Mouse (Mus musculus) limb, embryonic 14.5 days (tissue): ENCODE measurements around the gene Eps15l1. TPM values are rescaled to one million over a fixed set of nuclear protein-coding genes. Genes with fewer than 3 reads are reported as not detected.

Source experiments
- ATAC-seq: fragments of 200-750 bp; cut with Nextera tagmentation; 2 replicates; pipeline ENCODE4 v1.8.0; 2017; ENCODE audit warnings: low read depth, moderate number of reproducible peaks, moderate TSS enrichment; ENCODE audit not compliant: low FRiP score
- DNase-seq: peaks from one replicate; pipeline ENCODE4 v3.0.0-alpha.2; 2015; ENCODE audit warnings: low spot score
- H3K27ac ChIP-seq: fragments of 300-500 bp; sonication (generic); replicated peaks from 2 replicates; pipeline ENCODE4 v1.5.1; 2014; ENCODE audit warnings: low read depth, mild to moderate bottlenecking, low read length, moderate library complexity, mixed read lengths
- H3K27me3 ChIP-seq: fragments of 300-500 bp; sonication (generic); 2 replicates; pipeline ENCODE4 v1.6.1; 2014; ENCODE audit warnings: low read length, mixed read lengths; ENCODE audit not compliant: control insufficient read depth, insufficient read depth
- H3K36me3 ChIP-seq: fragments of 300-500 bp; sonication (generic); 2 replicates; pipeline ENCODE4 v1.6.1; 2014; ENCODE audit warnings: mild to moderate bottlenecking, low read length, moderate library complexity, mixed read lengths; ENCODE audit not compliant: control insufficient read depth, insufficient read depth
- H3K4me1 ChIP-seq: fragments of 300-500 bp; sonication (generic); 2 replicates; pipeline ENCODE4 v1.6.1; 2014; ENCODE audit warnings: antibody characterized with exemption, low read length, mixed read lengths; ENCODE audit not compliant: control insufficient read depth, insufficient read depth
- H3K4me2 ChIP-seq: fragments of 300-500 bp; sonication (generic); replicated peaks from 2 replicates; pipeline ENCODE4 v1.6.1; 2014; ENCODE audit warnings: low read depth, mild to moderate bottlenecking, low read length, moderate library complexity; ENCODE audit not compliant: severe bottlenecking
- H3K4me3 ChIP-seq: fragments of 300-500 bp; sonication (generic); replicated peaks from 2 replicates; pipeline ENCODE4 v1.5.1; 2014; ENCODE audit warnings: low read length
- H3K9ac ChIP-seq: fragments of 300-500 bp; sonication (generic); 2 replicates; pipeline ENCODE4 v1.6.1; 2014; ENCODE audit warnings: mild to moderate bottlenecking, low read depth, low read length, moderate library complexity; ENCODE audit not compliant: severe bottlenecking
- H3K9me3 ChIP-seq: fragments of 300-500 bp; sonication (generic); 2 replicates; pipeline ENCODE4 v1.6.1; 2016; ENCODE audit warnings: low read length; ENCODE audit not compliant: control insufficient read depth
- POLR2A ChIP-seq: fragments of 200-500 bp; IDR thresholded peaks from 2 replicates; pipeline ENCODE4 v1.8.0; 2012; ENCODE audit warnings: inconsistent platforms, mild to moderate bottlenecking, moderate library complexity, borderline replicate concordance; ENCODE audit not compliant: insufficient read depth, insufficient read length; ENCODE audit errors: extremely low read depth
- WGBS: fragments of 180-500 bp; shearing (Covaris S2); extraction: QIAGEN DNeasy Blood & Tissue Kit; methylation state at CpG from one replicate; pipeline ENCODE4 v1.1.7; 2014; 5-methylcytosine and 5-hydroxymethylcytosine counted together
- microRNA-seq: library from miRNA; unstranded; fragments of <30 nt; microRNA quantifications from one replicate; pipeline ENCODE4, GENCODE M21; 2016
- polyA plus RNA-seq, 2 experiments: library from polyadenylated mRNA; depleted of rRNA in 1 of 2; stranded (reverse) in 1 of 2; unstranded in 1 of 2; fragments of >200 nt; fragmentation: Nextera tagmentation in 1 of 2; extraction: Ambion mirVana in 1 of 2; gene quantifications; 2 replicates each; pipeline versions ENCODE4 v1.2.1 to v1.2.3; 2012 to 2014

Gene Eps15l1
- polyA plus RNA-seq, 2 experiments, result 56.5 to 114 TPM

DNA sequence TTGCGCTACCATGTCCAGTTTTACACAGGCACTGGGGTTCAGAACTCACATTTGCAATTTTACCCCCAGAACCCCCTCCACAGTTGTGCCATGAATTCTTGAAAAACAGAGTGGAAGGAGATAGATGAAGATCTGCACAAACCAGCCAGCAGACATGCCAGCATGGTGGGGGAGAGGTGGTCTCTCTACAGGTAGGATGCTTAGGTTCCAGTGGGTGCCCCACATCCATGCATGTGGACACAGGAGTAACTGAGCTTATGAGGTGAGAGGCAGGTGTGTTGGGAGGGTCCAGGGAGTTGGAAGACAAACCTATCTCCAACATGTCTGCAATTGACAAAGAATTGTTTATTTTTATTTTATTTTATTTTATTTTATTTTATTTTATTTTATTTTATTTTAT is 122.3 kb downstream of the Eps15l1 start:
- WGBS, result 88% methylated on average over 1 of the region's 1 CpGs
- Histone ChIP-seq H3K27ac (no peak overlapping the region), H3K9ac (no peak overlapping the region), H3K9me3 (no peaks in the 10 kb centered on the region), H3K36me3 (no peaks in the 10 kb centered on the region), H3K4me3 (no peak overlapping the region), H3K4me1 (peaks cover 22% of the 10 kb centered on the region), H3K27me3 (no peaks in the 10 kb centered on the region), H3K4me2 (no peak overlapping the region)
- DNase-seq, result no peak
- no peak for TF ChIP-seq POLR2A
- ATAC-seq, result no peak

DNA sequence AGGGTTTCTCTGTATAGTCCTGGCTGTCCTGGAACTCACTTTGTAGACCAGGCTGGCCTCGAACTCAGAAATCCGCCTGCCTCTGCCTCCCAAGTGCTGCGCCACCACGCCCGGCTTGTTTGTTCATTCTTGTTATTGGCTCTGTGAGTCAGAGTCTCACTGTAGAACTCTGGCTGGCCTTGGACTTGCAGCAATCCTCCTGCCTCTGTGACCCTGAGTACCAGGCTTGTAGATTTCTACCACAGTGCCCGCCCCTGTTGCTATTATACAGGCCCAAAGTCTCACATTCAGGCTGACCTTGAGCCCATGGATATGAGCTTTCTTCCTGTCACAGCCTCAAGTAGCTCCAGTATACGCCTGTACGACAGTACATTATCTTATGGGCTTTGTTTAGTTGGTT is 124.7 kb downstream of the Eps15l1 start:
- ATAC-seq (no peak), DNase-seq (no peak)
- Histone ChIP-seq H3K4me2 (no peak overlapping the region), H3K36me3 (no peaks in the 10 kb centered on the region), H3K4me1 (peaks cover 13% of the 10 kb centered on the region), H3K4me3 (no peak overlapping the region), H3K9me3 (no peaks in the 10 kb centered on the region), H3K27ac (no peak overlapping the region), H3K27me3 (no peaks in the 10 kb centered on the region), H3K9ac (no peak overlapping the region)
- WGBS, result 92% methylated on average over 8 of the region's 8 CpGs
- TF ChIP-seq POLR2A, result no peak

DNA sequence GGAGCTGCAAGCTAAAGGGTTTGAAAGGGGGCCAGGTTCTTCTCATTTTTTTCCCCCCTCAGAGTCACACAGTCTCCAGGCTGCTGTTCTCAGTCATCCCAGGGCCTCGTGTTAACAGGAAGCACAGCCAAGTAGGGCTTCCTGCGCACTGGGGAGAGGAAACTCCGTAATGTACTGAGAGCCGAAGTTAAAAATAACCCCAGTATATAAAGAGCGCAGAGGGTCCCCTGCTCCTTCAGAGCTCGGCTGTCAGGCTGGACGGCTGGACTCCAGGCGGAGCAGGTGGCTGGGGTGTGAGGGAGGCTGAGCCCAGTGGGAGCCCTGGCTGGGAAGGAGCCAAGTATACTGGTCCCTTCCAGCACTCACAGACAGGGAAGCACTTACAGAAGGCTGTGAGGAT is 125.6 kb downstream of the Eps15l1 start:
- H3K27ac ChIP-seq, result peak overlapping the region; percentile 85
- DNase-seq (peak; percentile 93), ATAC-seq (peak; percentile 92)
- H3K4me3 ChIP-seq, result no peak overlapping the region
- H3K36me3 ChIP-seq, result no peaks in the 10 kb centered on the region
- TF ChIP-seq POLR2A, result no peak
- H3K9ac ChIP-seq, result no peak overlapping the region
- peaks cover 13% of the 10 kb centered on the region for H3K4me1 ChIP-seq
- peak overlapping the region; percentile 17; the same call in 1 of the 2 replicates for H3K4me2 ChIP-seq
- H3K9me3 ChIP-seq, result no peaks in the 10 kb centered on the region
- no peaks in the 10 kb centered on the region for H3K27me3 ChIP-seq
- 16% methylated on average over 8 of the region's 8 CpGs for WGBS

- TF ChIP-seq POLR2A, result no peak
- no peaks in the 10 kb centered on the region for H3K36me3 ChIP-seq
- DNase-seq, result no peak
- H3K27ac ChIP-seq, result peak overlapping the region; percentile 85
- no peak overlapping the region for H3K4me3 ChIP-seq
- peaks cover 13% of the 10 kb centered on the region for H3K4me1 ChIP-seq
- H3K9me3 ChIP-seq, result no peaks in the 10 kb centered on the region
- no peak; the same call in 1 of the 2 replicates for ATAC-seq
- H3K4me2 ChIP-seq, result no peak overlapping the region; the same call in 1 of the 2 replicates
- no peaks in the 10 kb centered on the region for H3K27me3 ChIP-seq
- H3K9ac ChIP-seq, result no peak overlapping the region
- 62% methylated on average over 3 of the region's 3 CpGs for WGBS
These were observed 126.1 kb downstream of the Eps15l1 start for GRCm38 (mm10) chr8:72295125-72295524.

DNA sequence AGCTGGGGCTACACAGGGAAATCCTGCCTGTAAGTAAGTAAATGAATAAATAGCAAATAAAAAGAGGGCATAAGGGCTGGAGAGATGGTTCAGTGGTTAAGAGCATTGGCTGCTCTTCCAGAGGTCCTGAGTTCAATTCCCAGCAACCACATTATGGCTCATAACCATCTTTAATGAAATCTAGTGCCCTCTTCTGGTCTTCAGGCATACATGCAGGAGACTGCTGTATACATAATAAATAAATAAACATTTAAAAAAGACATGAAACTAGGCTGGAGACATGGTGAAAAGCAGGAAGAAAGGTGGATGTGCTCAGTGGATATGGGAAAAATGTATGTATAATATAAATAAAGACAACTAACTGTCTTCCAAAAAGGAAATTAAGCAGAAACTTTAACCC is 128.0 kb downstream of the Eps15l1 start:
- H3K4me3 ChIP-seq, result no peak overlapping the region
- H3K4me1 ChIP-seq, result peaks cover 13% of the 10 kb centered on the region
- TF ChIP-seq POLR2A, result no peak
- no peaks in the 10 kb centered on the region for H3K36me3 ChIP-seq
- DNase-seq, result no peak
- H3K27ac ChIP-seq, result no peak overlapping the region
- no peaks in the 10 kb centered on the region for H3K27me3 ChIP-seq
- H3K9ac ChIP-seq, result no peak overlapping the region
- no peak for ATAC-seq
- no peak overlapping the region for H3K4me2 ChIP-seq
- H3K9me3 ChIP-seq, result no peaks in the 10 kb centered on the region

GRCm38 (mm10) chr8:72291104-72291503 is 130.2 kb downstream of the Eps15l1 start:
- Histone ChIP-seq H3K27me3 (no peaks in the 10 kb centered on the region), H3K4me2 (no peak overlapping the region), H3K9me3 (no peaks in the 10 kb centered on the region), H3K9ac (no peak overlapping the region), H3K36me3 (no peaks in the 10 kb centered on the region), H3K4me3 (no peak overlapping the region), H3K27ac (no peak overlapping the region), H3K4me1 (peaks cover 12% of the 10 kb centered on the region)
- DNase-seq, result no peak
- WGBS, result 62% methylated on average over 2 of the region's 2 CpGs
- TF ChIP-seq POLR2A, result no peak
- no peak for ATAC-seq

Small RNA genes within 50 kb of the gene (microRNA-seq; reads per million reads assigned to microRNA genes)
- not detected for gene Mir7068

Other genes starting within 250 kb of the Eps15l1 start
- 0.28 and 0.37 TPM in 2 replicates for gene Hsh2d, start 231.8 kb downstream of the Eps15l1 start, polyA plus RNA-seq (2012; rRNA removed)
- gene Hsh2d, start 231.8 kb downstream of the Eps15l1 start, polyA plus RNA-seq (2014; fragmentation: Nextera tagmentation; extraction: Ambion mirVana), result 0.10 and 0.11 TPM in 2 replicates
- not detected in 2 replicates for gene Cib3, start 208.6 kb downstream of the Eps15l1 start, polyA plus RNA-seq (2012; rRNA removed)
- gene Cib3, start 208.6 kb downstream of the Eps15l1 start, polyA plus RNA-seq (2014; fragmentation: Nextera tagmentation; extraction: Ambion mirVana), result not detected in 2 replicates
- gene Gm11034, start 207.8 kb downstream of the Eps15l1 start, polyA plus RNA-seq (2012; rRNA removed), result not detected in 2 replicates
- not detected in 2 replicates for gene Gm11034, start 207.8 kb downstream of the Eps15l1 start, polyA plus RNA-seq (2014; fragmentation: Nextera tagmentation; extraction: Ambion mirVana)
- gene Fam32a, start 201.7 kb downstream of the Eps15l1 start, polyA plus RNA-seq (2012; rRNA removed), result 52.9 and 56.4 TPM in 2 replicates
- 57.4 and 58.9 TPM in 2 replicates for gene Fam32a, start 201.7 kb downstream of the Eps15l1 start, polyA plus RNA-seq (2014; fragmentation: Nextera tagmentation; extraction: Ambion mirVana)
- 111 and 127 TPM in 2 replicates for gene Ap1m1, start 181.4 kb downstream of the Eps15l1 start, polyA plus RNA-seq (2012; rRNA removed)
- 98.8 and 99.2 TPM in 2 replicates for gene Ap1m1, start 181.4 kb downstream of the Eps15l1 start, polyA plus RNA-seq (2014; fragmentation: Nextera tagmentation; extraction: Ambion mirVana)
- 9.8 and 30.0 TPM in 2 replicates for gene Gm10282, start 116.2 kb downstream of the Eps15l1 start, polyA plus RNA-seq (2012; rRNA removed)
- gene Gm10282, start 116.2 kb downstream of the Eps15l1 start, polyA plus RNA-seq (2014; fragmentation: Nextera tagmentation; extraction: Ambion mirVana), result 26.2 and 28.3 TPM in 2 replicates
- gene Klf2, start 102.4 kb downstream of the Eps15l1 start, polyA plus RNA-seq (2012; rRNA removed), result 36.7 and 50.7 TPM in 2 replicates
- gene Klf2, start 102.4 kb downstream of the Eps15l1 start, polyA plus RNA-seq (2014; fragmentation: Nextera tagmentation; extraction: Ambion mirVana), result 20.1 and 21.6 TPM in 2 replicates
- 0.47 and 0.62 TPM in 2 replicates for gene Calr3, start 22.4 kb upstream of the Eps15l1 start, polyA plus RNA-seq (2012; rRNA removed)
- 1.4 and 1.7 TPM in 2 replicates for gene Calr3, start 22.4 kb upstream of the Eps15l1 start, polyA plus RNA-seq (2014; fragmentation: Nextera tagmentation; extraction: Ambion mirVana)
- 16.2 and 18.3 TPM in 2 replicates for gene 1700030K09Rik, start 22.4 kb upstream of the Eps15l1 start, polyA plus RNA-seq (2012; rRNA removed)
- gene 1700030K09Rik, start 22.4 kb upstream of the Eps15l1 start, polyA plus RNA-seq (2014; fragmentation: Nextera tagmentation; extraction: Ambion mirVana), result 13.2 and 13.5 TPM in 2 replicates
- gene Cherp, start 53.8 kb upstream of the Eps15l1 start, polyA plus RNA-seq (2012; rRNA removed), result 110 and 137 TPM in 2 replicates
- 58.9 and 62.7 TPM in 2 replicates for gene Cherp, start 53.8 kb upstream of the Eps15l1 start, polyA plus RNA-seq (2014; fragmentation: Nextera tagmentation; extraction: Ambion mirVana)
- 46.5 and 75.0 TPM in 2 replicates for gene Slc35e1, start 71.2 kb upstream of the Eps15l1 start, polyA plus RNA-seq (2012; rRNA removed)
- 16.2 and 16.3 TPM in 2 replicates for gene Slc35e1, start 71.2 kb upstream of the Eps15l1 start, polyA plus RNA-seq (2014; fragmentation: Nextera tagmentation; extraction: Ambion mirVana)
- 17.0 and 24.6 TPM in 2 replicates for gene Med26, start 126.8 kb upstream of the Eps15l1 start, polyA plus RNA-seq (2012; rRNA removed)
- 16.4 and 18.3 TPM in 2 replicates for gene Med26, start 126.8 kb upstream of the Eps15l1 start, polyA plus RNA-seq (2014; fragmentation: Nextera tagmentation; extraction: Ambion mirVana)
- 67.3 and 75.6 TPM in 2 replicates for gene Smim7, start 149.6 kb upstream of the Eps15l1 start, polyA plus RNA-seq (2012; rRNA removed)
- gene Smim7, start 149.6 kb upstream of the Eps15l1 start, polyA plus RNA-seq (2014; fragmentation: Nextera tagmentation; extraction: Ambion mirVana), result 115 and 118 TPM in 2 replicates
- 44.2 and 55.9 TPM in 2 replicates for gene Tmem38a, start 150.6 kb upstream of the Eps15l1 start, polyA plus RNA-seq (2012; rRNA removed)
- 36.5 and 41.4 TPM in 2 replicates for gene Tmem38a, start 150.6 kb upstream of the Eps15l1 start, polyA plus RNA-seq (2014; fragmentation: Nextera tagmentation; extraction: Ambion mirVana)
- gene Nwd1, start 225.3 kb upstream of the Eps15l1 start, polyA plus RNA-seq (2012; rRNA removed), result 0.15 and 0.26 TPM in 2 replicates
- gene Nwd1, start 225.3 kb upstream of the Eps15l1 start, polyA plus RNA-seq (2014; fragmentation: Nextera tagmentation; extraction: Ambion mirVana), result 0.21 TPM in 1 of 2 replicates, not detected in the other